In genomic region chr10:107922750-107923149, GRCm38 (mm10) we compare ENCODE assay signal across 11 mouse cellular contexts. TPM values are rescaled to one million over a fixed set of nuclear protein-coding genes. Genes with fewer than 3 reads are reported as not detected.
A peak's percentile ranks its signal among the peaks of the same experiment; 100 is the strongest.
DNase-seq lines count a peak whose midpoint lies in the region; ATAC-seq and TF ChIP-seq lines count a peak whose summit lies in the region.
"Had no signal": no experiment of that assay in that cellular context is flagged by ENCODE, and none has a peak within 500 bp of the region (broad histone marks: within the 10 kb centered on the region; RNA-seq: fewer than 3 reads in every experiment).

No protein-coding gene starts in this region.

- ATAC-seq in heart, postnatal 0 days (ENCODE audit: insufficient read depth, low read depth), result no peak
- ATAC-seq in heart, embryonic 12.5 days (ENCODE audit: insufficient number of reproducible peaks, low FRiP score), result no peak
- no peak for ATAC-seq in midbrain, embryonic 14.5 days (ENCODE audit: low FRiP score, low TSS enrichment)
- ATAC-seq in megakaryocyte, adult 5-6 weeks (ENCODE audit: poor library complexity, severe bottlenecking), result peak; percentile 37; the same call in 1 of the 2 replicates

- H3K27ac ChIP-seq in heart, postnatal 0 days (ENCODE audit: low read depth), result no peak overlapping the region
- no peak overlapping the region for H3K27ac ChIP-seq in heart, embryonic 12.5 days (ENCODE audit: poor library complexity, severe bottlenecking)
- H3K27ac ChIP-seq in midbrain, embryonic 14.5 days (replicated peaks; ENCODE audit: low read depth, low read length), result no peak overlapping the region
- H3K27ac ChIP-seq in midbrain, embryonic 10.5 days (replicated peaks), result no peak overlapping the region

- DNase-seq in heart, postnatal 0 days (ENCODE audit: low spot score), result no peak
- peak; percentile 68 for DNase-seq in midbrain, embryonic 14.5 days
- no peak for DNase-seq in midbrain, embryonic 10.5 days (ENCODE audit: low spot score)
- DNase-seq in adipocyte (ENCODE audit: low spot score), result peak; percentile 57
- DNase-seq in cerebellum, adult 9-11 months, result no peak
- no peak for DNase-seq in cerebellum, adult 11 months
- DNase-seq: cerebellum, postnatal 25 days; gastrocnemius, postnatal 14 days; right cerebral cortex, postnatal 4 days had no signal

- H3K4me1 ChIP-seq in heart, postnatal 0 days (ENCODE audit: control insufficient read depth, insufficient read depth), result 0 out of 2 replicates have a peak, but pooled peaks cover 7% of the 10 kb centered on the region
- peaks cover 9% of the 10 kb centered on the region for H3K4me1 ChIP-seq in heart, embryonic 12.5 days (replicated peaks)
- no peaks in the 10 kb centered on the region for H3K4me1 ChIP-seq in midbrain, embryonic 14.5 days (ENCODE audit: control insufficient read depth, insufficient read depth, low read length)
- no peaks in the 10 kb centered on the region for H3K4me1 ChIP-seq in midbrain, embryonic 10.5 days

- no peaks in the 10 kb centered on the region; the same call in 1 of the 2 replicates for H3K9me3 ChIP-seq in heart, postnatal 0 days (replicated peaks; ENCODE audit: control insufficient read depth, low read length)
- H3K9me3 ChIP-seq in heart, embryonic 12.5 days (replicated peaks), result no peaks in the 10 kb centered on the region
- H3K9me3 ChIP-seq in midbrain, embryonic 14.5 days (ENCODE audit: control insufficient read depth, low read length), result no peaks in the 10 kb centered on the region
- H3K9me3 ChIP-seq in midbrain, embryonic 10.5 days (replicated peaks), result no peaks in the 10 kb centered on the region

- H3K4me3 ChIP-seq in heart, postnatal 0 days (ENCODE audit: low read depth, low read length), result no peak overlapping the region
- no peak overlapping the region for H3K4me3 ChIP-seq in heart, embryonic 12.5 days
- no peak overlapping the region for H3K4me3 ChIP-seq in midbrain, embryonic 14.5 days (replicated peaks; ENCODE audit: low read depth, low read length)
- no peak overlapping the region for H3K4me3 ChIP-seq in midbrain, embryonic 10.5 days

- 21% methylated on average over 1 of the region's 1 CpGs for WGBS in heart, postnatal 0 days
- 20% methylated on average over 1 of the region's 1 CpGs for WGBS in heart, embryonic 12.5 days
- 27% methylated on average over 1 of the region's 1 CpGs for WGBS in midbrain, embryonic 14.5 days
- 28% methylated on average over 1 of the region's 1 CpGs for WGBS in midbrain, embryonic 10.5 days

- no peaks in the 10 kb centered on the region for H3K27me3 ChIP-seq in heart, postnatal 0 days (ENCODE audit: control insufficient read depth, insufficient read depth, low read length)
- no peaks in the 10 kb centered on the region for H3K27me3 ChIP-seq in heart, embryonic 12.5 days (replicated peaks)
- no peaks in the 10 kb centered on the region for H3K27me3 ChIP-seq in midbrain, embryonic 14.5 days (ENCODE audit: control insufficient read depth, insufficient read depth, low read length)
- no peaks in the 10 kb centered on the region for H3K27me3 ChIP-seq in midbrain, embryonic 10.5 days (ENCODE audit: low read depth, poor library complexity, severe bottlenecking)

- H3K4me2 ChIP-seq in heart, postnatal 0 days (ENCODE audit: low read depth, low read length), result no peak overlapping the region
- no peak overlapping the region for H3K4me2 ChIP-seq in heart, embryonic 12.5 days
- no peak overlapping the region for H3K4me2 ChIP-seq in midbrain, embryonic 14.5 days (ENCODE audit: low read length)

- no peaks in the 10 kb centered on the region for H3K36me3 ChIP-seq in heart, postnatal 0 days (replicated peaks; ENCODE audit: control insufficient read depth, insufficient read depth, low read length)
- no peaks in the 10 kb centered on the region for H3K36me3 ChIP-seq in heart, embryonic 12.5 days
- no peaks in the 10 kb centered on the region for H3K36me3 ChIP-seq in midbrain, embryonic 14.5 days (ENCODE audit: control insufficient read depth, insufficient read depth, low read length)
- no peaks in the 10 kb centered on the region for H3K36me3 ChIP-seq in midbrain, embryonic 10.5 days

- H3K9ac ChIP-seq in heart, postnatal 0 days (replicated peaks; ENCODE audit: low read depth, low read length), result no peak overlapping the region
- H3K9ac ChIP-seq in heart, embryonic 12.5 days, result no peak overlapping the region
- no peak overlapping the region for H3K9ac ChIP-seq in midbrain, embryonic 14.5 days (replicated peaks; ENCODE audit: low read length)

- no peak for TF ChIP-seq EP300 in heart, postnatal 0 days (IDR thresholded peaks at IDR 0.05; ENCODE audit: low read depth)

- TF ChIP-seq CTCF in heart, postnatal 0 days (IDR thresholded peaks at IDR 0.05; ENCODE audit: low read depth), result peak; percentile 51

RNA-seq across cellular contexts. Expression of gene Otogl, which starts 10.8 kb away (rescaled TPM):
- total RNA-seq in heart, postnatal 0 days (2014; rRNA removed; ENCODE audit: low replicate concordance), result 0.08 TPM in 2 replicates
- 0.10 and 0.15 TPM in 2 replicates for polyA plus RNA-seq in heart, postnatal 0 days (2015; fragmentation: Nextera tagmentation; extraction: Ambion mirVana)
- 0.13 TPM in 2 replicates for polyA plus RNA-seq in heart, embryonic 12.5 days (2016; fragmentation: Nextera tagmentation; extraction: Ambion mirVana)
- 0.03 and 0.07 TPM in 2 replicates for polyA plus RNA-seq in midbrain, embryonic 14.5 days (2014; fragmentation: Nextera tagmentation; extraction: Ambion mirVana)
- 0.01 TPM in 1 of 2 replicates, not detected in the other for polyA plus RNA-seq in midbrain, embryonic 10.5 days (2016; fragmentation: Nextera tagmentation; extraction: Ambion mirVana)
- not detected in 2 replicates for total RNA-seq in megakaryocyte, adult 5-6 weeks (2015)
- total RNA-seq in megakaryocyte, adult 5-6 weeks (2017), result 0.04 and 0.08 TPM in 2 replicates

Comparison
In these comparisons a context has a peak if more than half of its experiments do, and no peak if none do; other contexts are left out.
1. DNase-seq: peak in midbrain, embryonic 14.5 days (single experiment) and adipocyte (single experiment); none in heart, postnatal 0 days (single experiment), midbrain, embryonic 10.5 days (single experiment), cerebellum, adult 9-11 months (single experiment) and cerebellum, adult 11 months (single experiment).